Mouse (Mus musculus): ENCODE measurements around the gene Prdm16. TPM values are rescaled to one million over a fixed set of nuclear protein-coding genes. Genes with fewer than 3 reads are reported as not detected.

Prdm16 gene
- total and polyA plus RNA-seq, 3 experiments = not detected

GRCm38 (mm10) chr4:154358816-154359215 lies 277.9 kb downstream of the Prdm16 start:
- dilution Hi-C loops (cut with MboI; ENCODE audit: extremely low pct_ligation_motif_present, extremely low pct_unique_long_range_greater_than_20kb, low sequenced_read_pairs) (no loop called here), in situ Hi-C loops (cut with MboI; ENCODE audit: low pct_ligation_motif_present, low pct_unique_long_range_greater_than_20kb, low sequenced_read_pairs) (no loop called here)
- no peak overlapping the region for H3K27ac ChIP-seq (ENCODE audit: insufficient read depth, low read depth)
- no peak for DNase-seq (ENCODE audit: extremely low read depth)
- TF ChIP-seq CTCF (conservative IDR thresholded peaks at IDR 0.05 in 1 of 2, IDR thresholded peaks at IDR 0.05 in 1 of 2; ENCODE audit: low read depth in 2 of 2, low read length in 2 of 2) = no peak
- no peak for TF ChIP-seq RAD21 (IDR thresholded peaks at IDR 0.05; ENCODE audit: low read depth, low read length)
- no peak for TF ChIP-seq ZMIZ1 (IDR thresholded peaks at IDR 0.05; ENCODE audit: low read depth, low read length)
- no peak for TF ChIP-seq MYC (IDR thresholded peaks at IDR 0.05; ENCODE audit: low read depth, low read length)
- TF ChIP-seq MAZ (IDR thresholded peaks at IDR 0.05; ENCODE audit: low read depth, low read length) = no peak
- no peak for TF ChIP-seq KAT2A (IDR thresholded peaks at IDR 0.05; ENCODE audit: insufficient replicate concordance, low read length)
- no peak overlapping the region for H3K9ac ChIP-seq (ENCODE audit: insufficient read depth, low read depth)
- H3K36me3 ChIP-seq (replicated peaks in 1 of 2; ENCODE audit: control insufficient read depth in 1 of 2, insufficient read depth in 1 of 2, low read length in 1 of 2) = no peaks in the 10 kb centered on the region
- no peaks in the 10 kb centered on the region for H3K79me2 ChIP-seq (replicated peaks; ENCODE audit: control insufficient read depth, extremely low read depth, insufficient read depth, poor library complexity, severe bottlenecking)
- H3K4me3 ChIP-seq (replicated peaks in 1 of 3; ENCODE audit: low read depth in 2 of 3, low read length in 2 of 3, poor library complexity in 1 of 3) = no peak overlapping the region
- no peaks in the 10 kb centered on the region for H3K4me1 ChIP-seq (ENCODE audit: control insufficient read depth in 1 of 2, insufficient read depth in 2 of 2)
- no peak overlapping the region for H3K4me2 ChIP-seq (ENCODE audit: insufficient read depth, low read depth, poor library complexity, severe bottlenecking)
- peaks cover 84% of the 10 kb centered on the region for H3K9me3 ChIP-seq (replicated peaks; ENCODE audit: low read length)
- H3K27me3 ChIP-seq (replicated peaks) = no peaks in the 10 kb centered on the region

- DNase-seq (ENCODE audit: extremely low read depth) = no peak
- Histone ChIP-seq H3K27ac (ENCODE audit: insufficient read depth, low read depth) (no peak overlapping the region), H3K27me3 (replicated peaks) (no peaks in the 10 kb centered on the region), H3K9ac (ENCODE audit: insufficient read depth, low read depth) (no peak overlapping the region), H3K4me1 (ENCODE audit: control insufficient read depth in 1 of 2, insufficient read depth in 2 of 2) (no peaks in the 10 kb centered on the region), H3K9me3 (replicated peaks; ENCODE audit: low read length) (peaks cover 84% of the 10 kb centered on the region), H3K36me3 (replicated peaks in 1 of 2; ENCODE audit: control insufficient read depth in 1 of 2, insufficient read depth in 1 of 2, low read length in 1 of 2) (no peaks in the 10 kb centered on the region), H3K4me3 (replicated peaks in 1 of 3; ENCODE audit: low read depth in 2 of 3, low read length in 2 of 3, poor library complexity in 1 of 3) (no peak overlapping the region), H3K79me2 (replicated peaks; ENCODE audit: control insufficient read depth, extremely low read depth, insufficient read depth, poor library complexity, severe bottlenecking) (no peaks in the 10 kb centered on the region), H3K4me2 (ENCODE audit: insufficient read depth, low read depth, poor library complexity, severe bottlenecking) (no peak overlapping the region)
- in situ Hi-C loops (cut with MboI; ENCODE audit: low pct_ligation_motif_present, low pct_unique_long_range_greater_than_20kb, low sequenced_read_pairs) = no loop called here
- TF ChIP-seq HCFC1 (IDR thresholded peaks at IDR 0.05; ENCODE audit: low read depth, low read length) (no peak), ZC3H11A (IDR thresholded peaks at IDR 0.05; ENCODE audit: low read depth, low read length) (no peak), CHD2 (IDR thresholded peaks at IDR 0.05; ENCODE audit: low read length) (no peak), USF2 (conservative IDR thresholded peaks at IDR 0.05; ENCODE audit: low read depth, low read length) (no peak), ETS1 (conservative IDR thresholded peaks at IDR 0.05; ENCODE audit: low read depth, low read length) (no peak), MAX (IDR thresholded peaks at IDR 0.05; ENCODE audit: low read length) (no peak), ZNF384 (IDR thresholded peaks at IDR 0.05; ENCODE audit: low read depth, low read length) (no peak), UBTF (IDR thresholded peaks at IDR 0.05; ENCODE audit: low read depth, low read length) (no peak), SIN3A (IDR thresholded peaks at IDR 0.05; ENCODE audit: low read length) (no peak), CTCF (conservative IDR thresholded peaks at IDR 0.05 in 1 of 2, IDR thresholded peaks at IDR 0.05 in 1 of 2; ENCODE audit: low read depth in 2 of 2, low read length in 2 of 2) (no peak), TCF12 (IDR thresholded peaks at IDR 0.05; ENCODE audit: low read depth, low read length) (no peak), RAD21 (IDR thresholded peaks at IDR 0.05; ENCODE audit: low read depth, low read length) (no peak)
- dilution Hi-C loops (cut with MboI; ENCODE audit: extremely low pct_ligation_motif_present, extremely low pct_unique_long_range_greater_than_20kb, low sequenced_read_pairs) = no loop called here
Observed at GRCm38 (mm10) chr4:154358370-154358769, 278.3 kb downstream of the Prdm16 start.
